Mouse (Mus musculus) lung, adult 18-20 months (tissue): ENCODE measurements around the gene Olfr796.

Experiments used
- DNase-seq, 2 experiments: peaks; one replicate each; pipeline ENCODE4 v3.0.0; 2022; ENCODE audit warnings: mixed read lengths in 2 of 2

Olfr796 gene

GRCm38 (mm10) chr10:129612470-129612869 lies at the start of gene Olfr796:
TSS of gene Olfr796 (minus strand) at chr10:129612570.
- DNase-seq: no peak

- DNase-seq: no peak
Measured at GRCm38 (mm10) chr10:129657394-129657793, 45.0 kb upstream of the Olfr796 start, which contains the start of gene Olfr800. TSS of gene Olfr800 (plus strand) at chr10:129657694.

GRCm38 (mm10) chr10:129651763-129652162 lies 39.4 kb upstream of the Olfr796 start:
- DNase-seq: no peak

GRCm38 (mm10) chr10:129637184-129637583 lies 24.8 kb upstream of the Olfr796 start, which contains the start of gene Olfr799:
TSS of gene Olfr799 (plus strand) at chr10:129637484.
- no peak for DNase-seq

GRCm38 (mm10) chr10:129627834-129628233 lies 15.5 kb upstream of the Olfr796 start, which contains the start of gene Olfr798:
TSS of gene Olfr798 (minus strand) at chr10:129627934.
- no peak for DNase-seq

GRCm38 (mm10) chr10:129623251-129623650 lies 10.9 kb upstream of the Olfr796 start:
- DNase-seq: no peak

GRCm38 (mm10) chr10:129621724-129622123 lies 9.4 kb upstream of the Olfr796 start:
- DNase-seq: no peak

GRCm38 (mm10) chr10:129577066-129577465 lies 35.3 kb downstream of the Olfr796 start:
- no peak for DNase-seq

GRCm38 (mm10) chr10:129567355-129567754 lies 45.0 kb downstream of the Olfr796 start, which contains the start of gene Olfr794:
TSS of gene Olfr794 (plus strand) at chr10:129567655.
- DNase-seq: no peak
